Mouse (Mus musculus) kidney, embryonic 15.5 days (tissue): ENCODE results near the gene Gm2431. TPM values are rescaled to one million over a fixed set of nuclear protein-coding genes. Genes with fewer than 3 reads are reported as not detected.
"Not testable (repeated sequence)": the region's sequence is repeated elsewhere in the genome, so short reads cannot be mapped to it uniquely, and the experiment has no call there.

Experiments
- ATAC-seq: fragments of 200-750 bp; cut with Nextera tagmentation; replicated peaks from 2 replicates; pipeline ENCODE4 v1.8.0; 2017; ENCODE audit warnings: moderate TSS enrichment; ENCODE audit not compliant: low FRiP score
- H3K27ac ChIP-seq: fragments of 300-500 bp; sonication (generic); 2 replicates; pipeline ENCODE4 v1.5.1; 2015; ENCODE audit warnings: mild to moderate bottlenecking, inconsistent platforms
- H3K27me3 ChIP-seq: fragments of 300-500 bp; sonication (generic); 2 replicates; pipeline ENCODE4 v1.6.1; 2015; ENCODE audit warnings: inconsistent platforms
- H3K36me3 ChIP-seq: fragments of 300-500 bp; sonication (generic); 2 replicates; pipeline ENCODE4 v1.6.1; 2015; ENCODE audit warnings: inconsistent platforms
- H3K4me1 ChIP-seq: fragments of 300-500 bp; sonication (generic); 2 replicates; pipeline ENCODE4 v1.6.1; 2015; ENCODE audit warnings: inconsistent platforms
- H3K4me2 ChIP-seq: fragments of 300-500 bp; sonication (generic); 2 replicates; pipeline ENCODE4 v1.6.1; 2015; ENCODE audit warnings: moderate library complexity, mild to moderate bottlenecking, inconsistent platforms
- H3K4me3 ChIP-seq: fragments of 300-500 bp; sonication (generic); replicated peaks from 2 replicates; pipeline ENCODE4 v1.5.1; 2015; ENCODE audit warnings: mild to moderate bottlenecking, inconsistent platforms
- H3K9ac ChIP-seq: fragments of 300-500 bp; sonication (generic); 2 replicates; pipeline ENCODE4 v1.6.1; 2015; ENCODE audit warnings: mild to moderate bottlenecking, inconsistent platforms
- H3K9me3 ChIP-seq: fragments of 300-500 bp; sonication (generic); replicated peaks from 2 replicates; pipeline ENCODE4 v1.6.1; 2016; ENCODE audit warnings: inconsistent platforms
- WGBS: fragments of 180-500 bp; shearing (Covaris S2); methylation state at CpG from one replicate; pipeline ENCODE4 v1.1.7; 2015; ENCODE audit warnings: mixed read lengths; 5-methylcytosine and 5-hydroxymethylcytosine counted together
- polyA plus RNA-seq: library from polyadenylated mRNA; unstranded; fragments of >200 nt; fragmentation: Nextera tagmentation; extraction: Ambion mirVana; gene quantifications from 2 replicates; pipeline ENCODE4 v1.2.1, GENCODE M21; 2015

Gm2431 gene
- not detected in 2 replicates for polyA plus RNA-seq

- H3K9me3 ChIP-seq, H3K4me2 ChIP-seq, H3K27me3 ChIP-seq, H3K36me3 ChIP-seq, ATAC-seq, H3K4me3 ChIP-seq, H3K4me1 ChIP-seq, H3K9ac ChIP-seq, H3K27ac ChIP-seq: not testable (repeated sequence)
- WGBS, result 57% methylated on average over 1 of the region's 1 CpGs
Observed at GRCm38 (mm10) chr7:142258254-142258653, at the start of gene Gm2431. Gene Gm2431 (minus strand): TSS chr7:142258354.

- H3K27ac ChIP-seq, H3K36me3 ChIP-seq, H3K9ac ChIP-seq, H3K9me3 ChIP-seq, H3K4me3 ChIP-seq, H3K4me2 ChIP-seq, ATAC-seq, H3K4me1 ChIP-seq: not testable (repeated sequence)
- 80% methylated on average over 1 of the region's 1 CpGs for WGBS
- H3K27me3 ChIP-seq, result peaks cover 11% of the 10 kb centered on the region
Observed at GRCm38 (mm10) chr7:142303929-142304328, 45.8 kb upstream of the Gm2431 start.

- Histone ChIP-seq H3K36me3 (no peaks in the 10 kb centered on the region), H3K4me2 (no peak within 1 kb of the TSS), H3K27ac (no peak within 1 kb of the TSS), H3K27me3 (peaks cover 11% of the 10 kb centered on the region), H3K4me1 (no peaks in the 10 kb centered on the region), H3K9ac (no peak within 1 kb of the TSS), H3K9me3 (no peaks in the 10 kb centered on the region), H3K4me3 (no peak within 1 kb of the TSS)
- ATAC-seq, result no peak
- WGBS, result 45% methylated on average over 3 of the region's 3 CpGs
Observed at GRCm38 (mm10) chr7:142303249-142303648, 45.1 kb upstream of the Gm2431 start, which contains the start of gene Krtap5-4. Gene Krtap5-4 (plus strand): TSS chr7:142303549.

GRCm38 (mm10) chr7:142297018-142297417, 38.9 kb upstream of the Gm2431 start, which contains the start of gene Krtap5-1:
Gene Krtap5-1 (minus strand): TSS chr7:142297118.
- not testable (repeated sequence) for H3K4me2 ChIP-seq, H3K27me3 ChIP-seq, H3K27ac ChIP-seq, H3K36me3 ChIP-seq, H3K4me1 ChIP-seq, H3K9me3 ChIP-seq, H3K4me3 ChIP-seq, ATAC-seq, H3K9ac ChIP-seq

- WGBS, result 20% methylated on average over 4 of the region's 4 CpGs
- H3K36me3 ChIP-seq, H3K4me2 ChIP-seq, ATAC-seq, H3K9me3 ChIP-seq, H3K9ac ChIP-seq, H3K4me1 ChIP-seq, H3K27me3 ChIP-seq, H3K27ac ChIP-seq, H3K4me3 ChIP-seq: not testable (repeated sequence)
Observed at GRCm38 (mm10) chr7:142296108-142296507, 38.0 kb upstream of the Gm2431 start.

GRCm38 (mm10) chr7:142295418-142295817, 37.3 kb upstream of the Gm2431 start:
- no peak overlapping the region for H3K4me2 ChIP-seq
- no peak overlapping the region for H3K4me3 ChIP-seq
- H3K9ac ChIP-seq, result no peak overlapping the region
- peaks cover 9% of the 10 kb centered on the region; the same call in 1 of the 2 replicates for H3K4me1 ChIP-seq
- no peaks in the 10 kb centered on the region for H3K9me3 ChIP-seq
- no peak overlapping the region for H3K27ac ChIP-seq
- H3K36me3 ChIP-seq, result no peaks in the 10 kb centered on the region
- H3K27me3 ChIP-seq, result no peaks in the 10 kb centered on the region
- no peak for ATAC-seq

GRCm38 (mm10) chr7:142293851-142294250, 35.7 kb upstream of the Gm2431 start:
- WGBS, result 3% methylated on average over 2 of the region's 2 CpGs

GRCm38 (mm10) chr7:142285910-142286612, 27.9 kb upstream of the Gm2431 start:
- not testable (repeated sequence) for H3K4me2 ChIP-seq, H3K36me3 ChIP-seq, H3K9ac ChIP-seq, H3K4me3 ChIP-seq, ATAC-seq, H3K27me3 ChIP-seq, H3K9me3 ChIP-seq
- H3K4me1 ChIP-seq, result peaks cover 48% of the 10 kb centered on the region
- WGBS, result 25% methylated on average over 9 of the region's 9 CpGs
- H3K27ac ChIP-seq, result peak overlapping the region; percentile 96

More at GRCm38 (mm10) chr7:142293851-142294250, 35.7 kb upstream of the Gm2431 start:
- not testable (repeated sequence) for H3K4me2 ChIP-seq, H3K27ac ChIP-seq, H3K27me3 ChIP-seq, H3K4me1 ChIP-seq, H3K36me3 ChIP-seq, H3K4me3 ChIP-seq, H3K9ac ChIP-seq, H3K9me3 ChIP-seq
- 0 out of 2 replicates have a peak, but pooled peaks have one; percentile 12 for ATAC-seq

GRCm38 (mm10) chr7:142285130-142285835, 27.1 kb upstream of the Gm2431 start:
- peak; percentile 74 for ATAC-seq
- Histone ChIP-seq H3K4me1 (peaks cover 48% of the 10 kb centered on the region), H3K27ac (peak overlapping the region; percentile 96), H3K9ac (peak overlapping the region; percentile 68), H3K27me3 (no peaks in the 10 kb centered on the region), H3K9me3 (no peaks in the 10 kb centered on the region), H3K4me2 (peak overlapping the region; percentile 87), H3K36me3 (no peaks in the 10 kb centered on the region), H3K4me3 (peak overlapping the region; percentile 58)
- WGBS, result 9% methylated on average over 23 of the region's 23 CpGs

- peak overlapping the region; percentile 68 for H3K9ac ChIP-seq
- H3K36me3 ChIP-seq, result no peaks in the 10 kb centered on the region
- no peaks in the 10 kb centered on the region for H3K9me3 ChIP-seq
- peak; percentile 64 for ATAC-seq
- H3K4me2 ChIP-seq, result peak overlapping the region; percentile 87
- peaks cover 48% of the 10 kb centered on the region for H3K4me1 ChIP-seq
- no peaks in the 10 kb centered on the region for H3K27me3 ChIP-seq
- peak overlapping the region; percentile 58 for H3K4me3 ChIP-seq
- WGBS, result under 1% methylated on average over 19 of the region's 19 CpGs
- H3K27ac ChIP-seq, result peak overlapping the region; percentile 96
Observed at GRCm38 (mm10) chr7:142284615-142285080, 26.5 kb upstream of the Gm2431 start.

GRCm38 (mm10) chr7:142284023-142284591, 26.0 kb upstream of the Gm2431 start:
- Histone ChIP-seq H3K27me3 (no peaks in the 10 kb centered on the region), H3K9me3 (no peaks in the 10 kb centered on the region), H3K4me1 (peaks cover 48% of the 10 kb centered on the region), H3K4me2 (peak overlapping the region; percentile 87), H3K9ac (peak overlapping the region; percentile 68), H3K27ac (peak overlapping the region; percentile 96), H3K36me3 (no peaks in the 10 kb centered on the region), H3K4me3 (peak overlapping the region; percentile 58)
- WGBS, result under 1% methylated on average over 38 of the region's 38 CpGs
- peak; percentile 73 for ATAC-seq

GRCm38 (mm10) chr7:142282847-142283246, 24.7 kb upstream of the Gm2431 start:
- H3K36me3 ChIP-seq, ATAC-seq, H3K27me3 ChIP-seq, H3K9me3 ChIP-seq: not testable (repeated sequence)
- 23% methylated on average over 2 of the region's 2 CpGs for WGBS
- peak overlapping the region; percentile 87 for H3K4me2 ChIP-seq
- H3K4me3 ChIP-seq, result peak overlapping the region; percentile 58; the same call in 1 of the 2 replicates
- peaks cover 43% of the 10 kb centered on the region for H3K4me1 ChIP-seq
- H3K27ac ChIP-seq, result 0 out of 2 replicates have a peak overlapping the region, but pooled peaks have one; percentile 34
- H3K9ac ChIP-seq, result 0 out of 2 replicates have a peak overlapping the region, but pooled peaks have one; percentile 68
